Mouse (Mus musculus): Measurements from ENCODE around the gene Ccdc177. TPM values are rescaled to one million over a fixed set of nuclear protein-coding genes. Genes with fewer than 3 reads are reported as not detected.

The Ccdc177 gene
- polyA plus RNA-seq, 1 experiment from 2014 or later = 0.11 TPM

- 58% methylated on average over 4 of the region's 4 CpGs for WGBS
- H3K4me2 ChIP-seq (replicated peaks; ENCODE audit: low read depth, low read length) = no peak overlapping the region
Measured at GRCm38 (mm10) chr12:80764116-80764515, 3.6 kb upstream of the Ccdc177 start.

GRCm38 (mm10) chr12:80762982-80763381 is 2.5 kb upstream of the Ccdc177 start:
- 85% methylated on average over 5 of the region's 5 CpGs for WGBS
- no peak overlapping the region for H3K9ac ChIP-seq (replicated peaks; ENCODE audit: low read length)
- H3K4me2 ChIP-seq (replicated peaks; ENCODE audit: low read depth, low read length) = no peak overlapping the region
- H3K4me3 ChIP-seq (ENCODE audit: low read length) = no peak overlapping the region
- no peak overlapping the region for H3K27ac ChIP-seq (ENCODE audit: low read length)
- no peak for ATAC-seq (ENCODE audit: low FRiP score, low TSS enrichment)
- no peaks in the 10 kb centered on the region for H3K36me3 ChIP-seq (ENCODE audit: insufficient read depth, low read length)
- peaks cover 37% of the 10 kb centered on the region for H3K27me3 ChIP-seq (ENCODE audit: insufficient read depth, low read length)
- peaks cover 22% of the 10 kb centered on the region for H3K4me1 ChIP-seq (ENCODE audit: insufficient read depth, low read length)
- no peaks in the 10 kb centered on the region for H3K9me3 ChIP-seq (ENCODE audit: low read length)

More at GRCm38 (mm10) chr12:80764116-80764515, 3.6 kb upstream of the Ccdc177 start:
- H3K4me3 ChIP-seq (ENCODE audit: low read length) = no peak overlapping the region
- H3K9ac ChIP-seq (replicated peaks; ENCODE audit: low read length) = no peak overlapping the region
- no peaks in the 10 kb centered on the region for H3K9me3 ChIP-seq (ENCODE audit: low read length)
- no peak overlapping the region for H3K27ac ChIP-seq (ENCODE audit: low read length)
- ATAC-seq (ENCODE audit: low FRiP score, low TSS enrichment) = no peak
- H3K27me3 ChIP-seq (ENCODE audit: insufficient read depth, low read length) = peaks cover 25% of the 10 kb centered on the region
- H3K36me3 ChIP-seq (ENCODE audit: insufficient read depth, low read length) = no peaks in the 10 kb centered on the region
- H3K4me1 ChIP-seq (ENCODE audit: insufficient read depth, low read length) = peaks cover 13% of the 10 kb centered on the region

- peaks cover 30% of the 10 kb centered on the region for H3K4me1 ChIP-seq (ENCODE audit: insufficient read depth, low read length)
- H3K4me3 ChIP-seq (ENCODE audit: low read length) = peak overlapping the region; percentile 60
- peak overlapping the region; percentile 69 for H3K4me2 ChIP-seq (replicated peaks; ENCODE audit: low read depth, low read length)
- 3% methylated on average over 22 of the region's 22 CpGs for WGBS
- no peaks in the 10 kb centered on the region for H3K36me3 ChIP-seq (ENCODE audit: insufficient read depth, low read length)
- peaks cover 62% of the 10 kb centered on the region for H3K27me3 ChIP-seq (ENCODE audit: insufficient read depth, low read length)
- H3K9ac ChIP-seq (replicated peaks; ENCODE audit: low read length) = 0 out of 2 replicates have a peak overlapping the region, but pooled peaks have one; percentile 41
- no peak for ATAC-seq (ENCODE audit: low FRiP score, low TSS enrichment)
- no peak overlapping the region for H3K27ac ChIP-seq (ENCODE audit: low read length)
- no peaks in the 10 kb centered on the region for H3K9me3 ChIP-seq (ENCODE audit: low read length)
Measured at GRCm38 (mm10) chr12:80759713-80760395, 633 bp downstream of the Ccdc177 start.

GRCm38 (mm10) chr12:80759387-80759712 is 1.1 kb downstream of the Ccdc177 start:
- no peak for ATAC-seq (ENCODE audit: low FRiP score, low TSS enrichment)
- Histone ChIP-seq H3K4me2 (replicated peaks; ENCODE audit: low read depth, low read length) (peak overlapping the region; percentile 98), H3K36me3 (ENCODE audit: insufficient read depth, low read length) (no peaks in the 10 kb centered on the region), H3K9me3 (ENCODE audit: low read length) (no peaks in the 10 kb centered on the region), H3K9ac (replicated peaks; ENCODE audit: low read length) (peak overlapping the region; percentile 63), H3K4me3 (ENCODE audit: low read length) (peak overlapping the region; percentile 60), H3K27me3 (ENCODE audit: insufficient read depth, low read length) (peaks cover 62% of the 10 kb centered on the region), H3K27ac (ENCODE audit: low read length) (no peak overlapping the region), H3K4me1 (ENCODE audit: insufficient read depth, low read length) (peaks cover 30% of the 10 kb centered on the region)
- 9% methylated on average over 12 of the region's 13 CpGs for WGBS

- ATAC-seq (ENCODE audit: low FRiP score, low TSS enrichment) = peak; percentile 22
- 1% methylated on average over 84 of the region's 92 CpGs for WGBS
- Histone ChIP-seq H3K4me1 (ENCODE audit: insufficient read depth, low read length) (peaks cover 30% of the 10 kb centered on the region), H3K27ac (ENCODE audit: low read length) (no peak overlapping the region), H3K9ac (replicated peaks; ENCODE audit: low read length) (peak overlapping the region; percentile 63), H3K9me3 (ENCODE audit: low read length) (no peaks in the 10 kb centered on the region), H3K36me3 (ENCODE audit: insufficient read depth, low read length) (no peaks in the 10 kb centered on the region), H3K4me3 (ENCODE audit: low read length) (peak overlapping the region; percentile 60), H3K4me2 (replicated peaks; ENCODE audit: low read depth, low read length) (peak overlapping the region; percentile 98), H3K27me3 (ENCODE audit: insufficient read depth, low read length) (peaks cover 62% of the 10 kb centered on the region)
Measured at GRCm38 (mm10) chr12:80758559-80759386, 1.7 kb downstream of the Ccdc177 start.

GRCm38 (mm10) chr12:80757751-80758558 is 2.5 kb downstream of the Ccdc177 start:
- peak overlapping the region; percentile 98 for H3K4me2 ChIP-seq (replicated peaks; ENCODE audit: low read depth, low read length)
- no peak overlapping the region; the same call in 1 of the 2 replicates for H3K27ac ChIP-seq (ENCODE audit: low read length)
- H3K9ac ChIP-seq (replicated peaks; ENCODE audit: low read length) = peak overlapping the region; percentile 63
- peak overlapping the region; percentile 60 for H3K4me3 ChIP-seq (ENCODE audit: low read length)
- H3K4me1 ChIP-seq (ENCODE audit: insufficient read depth, low read length) = peaks cover 30% of the 10 kb centered on the region
- H3K27me3 ChIP-seq (ENCODE audit: insufficient read depth, low read length) = peaks cover 62% of the 10 kb centered on the region
- no peaks in the 10 kb centered on the region for H3K36me3 ChIP-seq (ENCODE audit: insufficient read depth, low read length)
- ATAC-seq (ENCODE audit: low FRiP score, low TSS enrichment) = peak; percentile 88
- WGBS = under 1% methylated on average over 102 of the region's 122 CpGs
- H3K9me3 ChIP-seq (ENCODE audit: low read length) = no peaks in the 10 kb centered on the region

DNA sequence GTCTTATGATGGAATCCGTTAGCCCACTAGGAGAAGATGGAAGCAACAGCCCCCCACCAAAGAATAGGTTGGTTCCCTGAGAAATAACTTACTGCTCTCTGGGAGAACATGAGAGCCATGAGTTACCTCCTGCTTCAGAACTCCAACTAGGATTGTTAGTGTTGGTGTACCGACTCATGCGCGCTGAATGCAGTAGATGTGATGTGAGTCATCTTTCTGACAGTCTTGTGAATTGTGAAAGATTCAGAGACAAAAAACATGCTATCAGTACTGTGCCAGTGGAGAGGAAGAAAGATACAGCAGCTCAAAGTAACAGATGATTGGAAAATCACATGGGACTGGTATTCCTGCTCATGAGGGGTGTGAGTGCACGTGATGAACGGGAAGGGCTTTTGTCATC is 8.9 kb downstream of the Ccdc177 start:
- Histone ChIP-seq H3K27me3 (ENCODE audit: insufficient read depth, low read length) (peaks cover 11% of the 10 kb centered on the region), H3K9me3 (ENCODE audit: low read length) (no peaks in the 10 kb centered on the region), H3K4me1 (ENCODE audit: insufficient read depth, low read length) (no peaks in the 10 kb centered on the region), H3K27ac (ENCODE audit: low read length) (no peak overlapping the region), H3K9ac (replicated peaks; ENCODE audit: low read length) (no peak overlapping the region), H3K36me3 (ENCODE audit: insufficient read depth, low read length) (no peaks in the 10 kb centered on the region), H3K4me3 (ENCODE audit: low read length) (no peak overlapping the region), H3K4me2 (replicated peaks; ENCODE audit: low read depth, low read length) (no peak overlapping the region)
- ATAC-seq (ENCODE audit: low FRiP score, low TSS enrichment) = no peak
- 90% methylated on average over 6 of the region's 6 CpGs for WGBS

DNA sequence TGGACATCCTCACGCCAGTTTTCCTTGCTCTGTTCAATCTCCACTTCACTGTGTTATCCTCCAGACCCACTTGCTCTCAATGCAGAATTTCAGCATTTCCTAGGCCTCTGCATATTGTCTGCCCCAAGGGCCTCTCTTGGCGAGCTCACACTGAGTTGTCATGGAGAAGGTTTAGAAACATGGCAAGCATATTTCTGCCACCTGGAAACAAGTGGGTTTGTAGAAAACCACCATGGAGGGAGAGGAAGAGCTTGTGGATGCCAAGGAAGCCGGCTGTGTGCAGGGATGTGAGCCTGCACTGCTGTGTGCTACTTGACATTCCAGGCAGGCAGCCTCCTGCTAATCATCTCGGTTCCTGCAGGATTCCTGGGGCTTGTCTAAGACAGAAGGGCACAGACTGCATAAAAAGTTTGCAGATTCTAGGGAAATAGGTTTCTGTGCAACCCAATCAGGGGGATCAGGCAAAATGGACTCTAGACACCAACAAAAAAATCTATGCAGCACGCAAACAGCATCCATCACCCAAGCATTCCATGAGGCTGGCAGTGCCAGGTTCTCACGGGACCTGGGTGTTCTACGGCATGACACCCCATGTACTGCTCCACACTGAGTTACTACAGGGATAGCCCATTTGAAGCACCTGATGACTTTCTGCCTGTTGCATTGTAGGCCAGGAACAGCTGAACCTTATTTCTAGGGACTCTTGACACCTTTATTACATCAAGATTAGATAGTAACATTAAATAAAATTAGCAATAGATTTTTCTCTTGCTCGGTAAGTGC is 14.3 kb downstream of the Ccdc177 start:
- Histone ChIP-seq H3K27ac (ENCODE audit: low read length) (no peak overlapping the region), H3K9me3 (ENCODE audit: low read length) (no peaks in the 10 kb centered on the region), H3K36me3 (ENCODE audit: insufficient read depth, low read length) (no peaks in the 10 kb centered on the region), H3K4me2 (replicated peaks; ENCODE audit: low read depth, low read length) (no peak overlapping the region), H3K27me3 (ENCODE audit: insufficient read depth, low read length) (peaks cover 6% of the 10 kb centered on the region; the same call in 1 of the 2 replicates), H3K4me3 (ENCODE audit: low read length) (no peak overlapping the region), H3K4me1 (ENCODE audit: insufficient read depth, low read length) (no peaks in the 10 kb centered on the region), H3K9ac (replicated peaks; ENCODE audit: low read length) (no peak overlapping the region)
- 61% methylated on average over 8 of the region's 8 CpGs for WGBS
- ATAC-seq (ENCODE audit: low FRiP score, low TSS enrichment) = no peak

- 89% methylated on average over 1 of the region's 1 CpGs for WGBS
- Histone ChIP-seq H3K27me3 (ENCODE audit: insufficient read depth, low read length) (peaks cover 6% of the 10 kb centered on the region; the same call in 1 of the 2 replicates), H3K36me3 (ENCODE audit: insufficient read depth, low read length) (no peaks in the 10 kb centered on the region), H3K4me2 (replicated peaks; ENCODE audit: low read depth, low read length) (no peak overlapping the region), H3K4me1 (ENCODE audit: insufficient read depth, low read length) (no peaks in the 10 kb centered on the region), H3K9ac (replicated peaks; ENCODE audit: low read length) (no peak overlapping the region), H3K4me3 (ENCODE audit: low read length) (no peak overlapping the region), H3K9me3 (ENCODE audit: low read length) (no peaks in the 10 kb centered on the region), H3K27ac (ENCODE audit: low read length) (no peak overlapping the region)
- no peak for ATAC-seq (ENCODE audit: low FRiP score, low TSS enrichment)
Measured at GRCm38 (mm10) chr12:80744614-80745013, 15.9 kb downstream of the Ccdc177 start.
